Mouse (Mus musculus) embryonic facial prominence, embryonic 10.5 days (tissue): ENCODE measurements around the gene Olfr718-ps1. TPM values are rescaled to one million over a fixed set of nuclear protein-coding genes. Genes with fewer than 3 reads are reported as not detected.
"Not testable (repeated sequence)": the region's sequence is repeated elsewhere in the genome, so short reads cannot be mapped to it uniquely, and the experiment has no call there.

Experiments used
- DNase-seq: peaks from one replicate; pipeline ENCODE4 v3.0.0-alpha.2; 2017; ENCODE audit warnings: low spot score
- H3K27ac ChIP-seq: fragments of 300-500 bp; sonication (generic); replicated peaks from 2 replicates; pipeline ENCODE4 v1.5.1; 2016; ENCODE audit warnings: mild to moderate bottlenecking
- H3K27me3 ChIP-seq: fragments of 300-500 bp; sonication (generic); replicated peaks from 2 replicates; pipeline ENCODE4 v1.6.1; 2016; ENCODE audit warnings: low read depth, mild to moderate bottlenecking; ENCODE audit not compliant: poor library complexity, severe bottlenecking
- H3K36me3 ChIP-seq: fragments of 300-500 bp; sonication (generic); replicated peaks from 2 replicates; pipeline ENCODE4 v1.6.1; 2016; ENCODE audit warnings: mild to moderate bottlenecking, moderate library complexity
- H3K4me1 ChIP-seq: fragments of 300-500 bp; sonication (generic); 2 replicates; pipeline ENCODE4 v1.6.1; 2016
- H3K4me3 ChIP-seq: fragments of 300-500 bp; sonication (generic); 2 replicates; pipeline ENCODE4 v1.5.1; 2016; ENCODE audit warnings: mild to moderate bottlenecking, moderate library complexity
- H3K9me3 ChIP-seq: fragments of 300-500 bp; sonication (generic); 2 replicates; pipeline ENCODE4 v1.6.1; 2016; ENCODE audit warnings: mild to moderate bottlenecking
- WGBS: fragments of 180-500 bp; shearing (Covaris S2); methylation state at CpG from one replicate; pipeline ENCODE4 v1.1.7; 2016; 5-methylcytosine and 5-hydroxymethylcytosine counted together
- polyA plus RNA-seq: library from polyadenylated mRNA; unstranded; fragments of >200 nt; fragmentation: Nextera tagmentation; extraction: Ambion mirVana; gene quantifications from 2 replicates; pipeline ENCODE4 v1.2.1, GENCODE M21; 2016

The Olfr718-ps1 gene
- not detected in 2 replicates for polyA plus RNA-seq

- DNase-seq: no peak
- H3K27me3 ChIP-seq: no peaks in the 10 kb centered on the region
- H3K9me3 ChIP-seq: peaks cover 22% of the 10 kb centered on the region
- H3K36me3 ChIP-seq: no peaks in the 10 kb centered on the region
- WGBS: 70% methylated on average over 3 of the region's 3 CpGs
- H3K27ac ChIP-seq: no peak within 1 kb of the TSS
- H3K4me3 ChIP-seq: no peak within 1 kb of the TSS
- 0 out of 2 replicates have a peak, but pooled peaks cover 3% of the 10 kb centered on the region for H3K4me1 ChIP-seq
Observed at GRCm38 (mm10) chr5:143147481-143147880, at the start of gene Olfr718-ps1. TSS of gene Olfr718-ps1 (minus strand) at chr5:143147581.

GRCm38 (mm10) chr5:143196506-143196905 lies 49.1 kb upstream of the Olfr718-ps1 start:
- DNase-seq: no peak
- H3K4me1 ChIP-seq: no peaks in the 10 kb centered on the region
- WGBS: 84% methylated on average over 4 of the region's 4 CpGs
- H3K27me3 ChIP-seq: no peaks in the 10 kb centered on the region
- no peak overlapping the region for H3K4me3 ChIP-seq
- H3K9me3 ChIP-seq: no peaks in the 10 kb centered on the region
- H3K36me3 ChIP-seq: no peaks in the 10 kb centered on the region
- no peak overlapping the region for H3K27ac ChIP-seq

GRCm38 (mm10) chr5:143195166-143195565 lies 47.8 kb upstream of the Olfr718-ps1 start:
- Histone ChIP-seq H3K4me1 (no peaks in the 10 kb centered on the region), H3K27ac (no peak overlapping the region), H3K9me3 (no peaks in the 10 kb centered on the region), H3K27me3 (no peaks in the 10 kb centered on the region), H3K36me3 (no peaks in the 10 kb centered on the region), H3K4me3 (no peak overlapping the region)
- no peak for DNase-seq
- WGBS: 80% methylated on average over 2 of the region's 2 CpGs

DNA sequence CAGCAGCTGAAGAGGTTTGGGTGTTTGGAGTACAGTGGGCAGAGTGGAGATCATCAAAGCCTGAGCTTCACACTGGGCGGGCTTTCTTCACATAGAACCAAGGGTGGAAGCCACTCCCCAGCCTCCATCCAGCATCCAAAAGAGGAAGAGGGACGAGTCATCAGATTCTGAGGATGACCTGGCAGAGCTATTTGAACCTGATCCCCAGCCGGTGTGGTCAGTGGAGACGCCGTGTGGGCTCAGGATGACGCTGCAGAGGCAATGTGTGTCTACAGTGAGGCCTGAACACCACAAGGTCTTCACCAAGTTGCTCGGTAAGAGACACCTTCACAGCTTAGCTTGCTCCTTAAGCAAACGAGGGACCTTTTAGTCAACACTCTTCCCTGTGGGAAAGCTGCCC lies 47.4 kb upstream of the Olfr718-ps1 start:
- DNase-seq, H3K9me3 ChIP-seq, H3K36me3 ChIP-seq, H3K4me3 ChIP-seq, H3K27ac ChIP-seq, H3K4me1 ChIP-seq, H3K27me3 ChIP-seq: not testable (repeated sequence)
- WGBS: 72% methylated on average over 8 of the region's 8 CpGs

DNA sequence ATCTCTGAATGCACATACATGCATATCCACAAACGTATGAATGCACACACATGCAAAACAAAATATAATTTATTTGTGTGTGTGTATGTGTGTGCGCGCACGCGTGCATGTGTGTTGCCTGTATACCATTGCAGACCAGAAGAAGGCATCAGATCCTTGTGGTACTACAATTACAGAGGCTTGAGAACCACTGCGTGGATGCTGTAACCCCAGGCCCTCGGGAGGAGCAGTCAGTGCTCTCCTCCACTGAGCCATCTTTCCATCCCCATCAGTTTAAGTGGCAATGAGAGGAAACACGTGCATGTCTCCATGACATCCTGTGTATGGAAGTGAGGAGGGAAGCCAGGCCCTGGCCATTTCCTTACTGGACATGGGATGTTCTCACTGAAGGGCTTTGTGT lies 45.4 kb upstream of the Olfr718-ps1 start:
- H3K4me1 ChIP-seq: no peaks in the 10 kb centered on the region
- H3K9me3 ChIP-seq: no peaks in the 10 kb centered on the region
- no peak for DNase-seq
- H3K27ac ChIP-seq: no peak overlapping the region
- H3K36me3 ChIP-seq: no peaks in the 10 kb centered on the region
- H3K4me3 ChIP-seq: no peak overlapping the region
- H3K27me3 ChIP-seq: no peaks in the 10 kb centered on the region
- whole genome bisulfite sequencing: 90% methylated on average over 8 of the region's 8 CpGs

DNA sequence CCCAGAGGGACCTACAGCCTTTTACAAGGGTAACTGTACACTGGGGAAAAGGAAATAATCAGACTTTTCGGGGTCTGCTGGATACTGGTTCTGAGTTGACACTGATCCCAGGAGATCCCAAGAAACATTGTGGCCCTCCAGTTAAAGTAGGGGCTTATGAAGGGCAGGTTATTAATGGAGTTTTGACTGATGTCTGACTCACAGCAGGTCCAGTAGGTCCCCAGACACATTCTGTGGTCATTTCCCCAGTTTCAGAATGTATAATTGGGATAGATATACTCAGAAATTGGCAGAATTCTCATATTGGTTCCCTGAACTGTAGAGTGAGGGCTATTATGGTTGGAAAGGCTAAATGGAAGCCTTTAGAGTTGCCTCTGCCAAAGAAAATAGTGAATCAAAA lies 40.6 kb upstream of the Olfr718-ps1 start:
- H3K27me3 ChIP-seq, H3K36me3 ChIP-seq, H3K4me3 ChIP-seq, DNase-seq, H3K27ac ChIP-seq, H3K4me1 ChIP-seq, H3K9me3 ChIP-seq: not testable (repeated sequence)
- WGBS: 96% methylated on average over 1 of the region's 1 CpGs

DNA sequence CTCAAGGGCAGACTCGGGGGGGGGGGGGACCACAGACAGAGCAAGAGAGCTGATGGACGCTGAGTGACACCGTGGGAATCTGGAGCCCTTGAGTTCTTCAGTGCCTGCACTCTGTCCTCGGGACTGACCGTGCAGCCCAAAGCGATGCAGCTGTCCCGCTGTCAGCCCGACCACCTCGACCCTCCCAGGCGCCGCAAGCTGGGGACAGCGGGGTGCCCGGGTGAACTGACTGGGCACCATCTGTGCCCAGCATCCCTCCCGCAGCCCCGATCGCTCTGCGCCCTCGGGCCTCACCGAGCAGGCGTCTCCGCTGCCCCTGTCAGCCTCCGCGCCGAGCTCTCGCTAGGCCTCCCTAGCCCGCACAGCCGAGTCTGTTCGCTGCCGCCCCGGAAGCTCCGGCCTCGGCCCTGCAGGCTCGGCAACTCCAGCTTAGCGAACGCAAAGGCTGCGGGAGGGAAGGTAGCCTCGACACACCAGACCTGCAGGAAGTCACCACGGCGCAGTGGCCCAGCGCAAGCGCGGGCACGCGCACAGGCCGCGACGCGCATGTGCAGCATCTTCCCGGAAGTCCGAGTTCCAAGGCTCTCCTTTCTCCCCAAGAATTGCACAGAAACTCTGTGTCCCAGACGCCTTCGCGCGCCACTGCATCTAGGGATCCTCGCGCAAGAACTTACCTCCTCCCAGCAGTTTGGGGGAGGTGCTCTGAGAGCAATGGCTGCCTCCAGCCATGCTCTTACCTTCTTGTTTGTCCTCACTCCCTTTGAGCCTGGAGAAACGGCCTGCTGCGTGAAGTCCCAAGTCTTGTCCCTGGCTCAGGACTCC lies 33.1 kb upstream of the Olfr718-ps1 start, which contains the start of the genes Rbak and Spdye4b:
Gene Rbak (minus strand): TSS at position 521 of the 822 bp plus-strand sequence.
Gene Spdye4b (plus strand): TSS at position 763 of the 822 bp plus-strand sequence.
- Histone ChIP-seq H3K27me3 (no peaks in the 10 kb centered on the region), H3K4me3 (peak within 1 kb of the TSS; percentile 88), H3K36me3 (peaks cover 33% of the 10 kb centered on the region), H3K4me1 (peaks cover 18% of the 10 kb centered on the region), H3K27ac (peak within 1 kb of the TSS; percentile 91), H3K9me3 (peaks cover 8% of the 10 kb centered on the region; the same call in 1 of the 2 replicates)
- under 1% methylated on average over 58 of the region's 58 CpGs for WGBS
- DNase-seq: peak; percentile 95

- Histone ChIP-seq H3K27me3 (no peaks in the 10 kb centered on the region), H3K4me1 (peaks cover 18% of the 10 kb centered on the region), H3K27ac (no peak overlapping the region), H3K9me3 (peaks cover 10% of the 10 kb centered on the region; the same call in 1 of the 2 replicates), H3K4me3 (peak overlapping the region; percentile 88), H3K36me3 (peaks cover 46% of the 10 kb centered on the region)
- WGBS: 46% methylated on average over 6 of the region's 6 CpGs
- no peak for DNase-seq
Observed at GRCm38 (mm10) chr5:143179179-143179578, 31.8 kb upstream of the Olfr718-ps1 start.

GRCm38 (mm10) chr5:143177541-143178200 lies 30.3 kb upstream of the Olfr718-ps1 start:
- 88% methylated on average over 3 of the region's 3 CpGs for WGBS
- H3K9me3 ChIP-seq: peaks cover 21% of the 10 kb centered on the region
- H3K36me3 ChIP-seq: peaks cover 61% of the 10 kb centered on the region
- H3K4me1 ChIP-seq: peaks cover 18% of the 10 kb centered on the region
- no peak for DNase-seq
- no peak overlapping the region for H3K4me3 ChIP-seq
- no peak overlapping the region for H3K27ac ChIP-seq
- H3K27me3 ChIP-seq: no peaks in the 10 kb centered on the region

- Histone ChIP-seq H3K4me1 (peaks cover 18% of the 10 kb centered on the region), H3K9me3 (peaks cover 21% of the 10 kb centered on the region), H3K27me3 (no peaks in the 10 kb centered on the region), H3K4me3 (no peak overlapping the region), H3K27ac (no peak overlapping the region), H3K36me3 (peaks cover 78% of the 10 kb centered on the region)
- no peak for DNase-seq
- WGBS: 95% methylated on average over 4 of the region's 4 CpGs
Observed at GRCm38 (mm10) chr5:143175970-143176369, 28.6 kb upstream of the Olfr718-ps1 start.

DNA sequence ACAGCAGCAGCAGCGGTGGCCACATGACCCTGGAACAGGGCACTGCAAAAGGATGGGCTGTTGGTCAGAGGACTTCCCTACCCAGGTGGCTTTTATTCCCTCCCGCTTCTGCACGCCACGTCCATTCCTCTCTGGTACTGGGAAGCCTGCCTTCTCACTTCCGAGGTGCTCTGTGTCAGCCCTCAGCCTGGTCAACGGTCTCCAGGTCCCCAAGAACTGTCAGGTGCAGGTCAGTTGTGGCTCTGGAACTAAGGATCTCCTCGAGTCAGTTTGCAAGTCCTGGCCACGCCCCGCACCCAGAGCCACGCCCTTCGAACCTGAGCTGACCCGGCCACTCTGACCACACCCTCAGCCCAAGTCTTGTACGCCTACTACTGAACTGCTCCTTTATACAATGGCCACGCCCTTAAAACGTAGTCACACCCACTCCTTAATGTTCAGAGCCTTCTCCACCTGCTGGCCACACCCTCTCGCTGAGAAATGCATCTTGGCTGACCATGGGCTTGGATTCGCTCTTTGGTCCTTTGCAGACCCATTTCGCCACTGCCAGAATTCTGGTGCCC lies 18.2 kb upstream of the Olfr718-ps1 start:
- peaks cover 9% of the 10 kb centered on the region for H3K4me1 ChIP-seq
- H3K4me3 ChIP-seq: no peak overlapping the region
- peak; percentile 40 for DNase-seq
- H3K36me3 ChIP-seq: no peaks in the 10 kb centered on the region
- no peaks in the 10 kb centered on the region for H3K9me3 ChIP-seq
- no peak overlapping the region for H3K27ac ChIP-seq
- peaks cover 8% of the 10 kb centered on the region for H3K27me3 ChIP-seq
- 13% methylated on average over 18 of the region's 18 CpGs for WGBS

GRCm38 (mm10) chr5:143155534-143155933 lies 8.2 kb upstream of the Olfr718-ps1 start:
- Histone ChIP-seq H3K27me3 (peaks cover 54% of the 10 kb centered on the region), H3K36me3 (no peaks in the 10 kb centered on the region), H3K27ac (no peak overlapping the region), H3K4me1 (peaks cover 4% of the 10 kb centered on the region; the same call in 1 of the 2 replicates), H3K4me3 (no peak overlapping the region), H3K9me3 (peaks cover 15% of the 10 kb centered on the region)
- DNase-seq: no peak
- 87% methylated on average over 3 of the region's 3 CpGs for WGBS
